30 mouse cellular contexts compared by ENCODE assay signal in genomic region chr9:13626480-13626879, GRCm38 (mm10).
DNase-seq lines count a peak whose midpoint lies in the region; ATAC-seq lines count a peak whose summit lies in the region.
"Had no signal": no experiment of that assay in that cellular context is flagged by ENCODE, and none has a peak within 500 bp of the region (broad histone marks: within the 10 kb centered on the region; RNA-seq: fewer than 3 reads in every experiment).

No protein-coding gene starts in this region.

- intact Hi-C loops in heart, postnatal 25 days (cut with DNase I) = no loop called here

- DNase-seq in heart, adult 11 months = peak; percentile 21
- DNase-seq in heart, postnatal 25 days (ENCODE audit: low spot score) = no peak
- no peak for DNase-seq in midbrain, embryonic 10.5 days (ENCODE audit: low spot score)
- no peak for DNase-seq in midbrain, embryonic 14.5 days
- DNase-seq in cerebellum, adult 9-11 months = no peak
- DNase-seq: adrenal gland, adult 8-10 months; cerebellum, adult 2 months; cerebellum, postnatal 25 days; gastrocnemius, postnatal 25 days; heart, adult 18-20 months; heart, postnatal 4 days; kidney, adult 11 months; kidney, postnatal 14 days; layer of hippocampus, adult 9-11 months; liver, embryonic 13.5 days; lung, adult 2 months; lung, postnatal 10 days; spleen, adult 18-20 months; thymus, postnatal 14 days had no signal

- H3K36me3 ChIP-seq in midbrain, embryonic 12.5 days = 0 out of 2 replicates have a peak, but pooled peaks cover under 1% of the 10 kb centered on the region
- peaks cover under 1% of the 10 kb centered on the region for H3K36me3 ChIP-seq in midbrain, embryonic 10.5 days
- H3K36me3 ChIP-seq in midbrain, embryonic 14.5 days (ENCODE audit: control insufficient read depth, insufficient read depth, low read length) = no peaks in the 10 kb centered on the region
- no peaks in the 10 kb centered on the region for H3K36me3 ChIP-seq in neural tube, embryonic 14.5 days (ENCODE audit: control insufficient read depth, insufficient read depth, low read length)
- H3K36me3 ChIP-seq: liver, embryonic 13.5 days had no signal

- ATAC-seq in midbrain, embryonic 12.5 days (ENCODE audit: low FRiP score, low read depth) = peak; percentile 54; the same call in 1 of the 2 replicates
- ATAC-seq in midbrain, embryonic 14.5 days (ENCODE audit: low FRiP score, low TSS enrichment) = no peak
- peak; percentile 44; the same call in 1 of the 2 replicates for ATAC-seq in neural tube, embryonic 14.5 days (ENCODE audit: low read depth)
- ATAC-seq: activated CD4-positive, CD25-positive, alpha-beta regulatory T cell, adult 4 months; inflammation-experienced regulatory T-cells, adult 6 months had no signal

- H3K4me2 ChIP-seq in midbrain, embryonic 12.5 days (replicated peaks) = no peak overlapping the region
- H3K4me2 ChIP-seq in midbrain, embryonic 14.5 days (ENCODE audit: low read length) = no peak overlapping the region
- H3K4me2 ChIP-seq in neural tube, embryonic 14.5 days (ENCODE audit: low read depth, low read length) = no peak overlapping the region
- H3K4me2 ChIP-seq: embryonic facial prominence, embryonic 15.5 days; heart, embryonic 11.5 days; limb, embryonic 15.5 days; liver, embryonic 13.5 days had no signal

- H3K9me3 ChIP-seq in midbrain, embryonic 12.5 days = no peaks in the 10 kb centered on the region
- no peaks in the 10 kb centered on the region for H3K9me3 ChIP-seq in midbrain, embryonic 10.5 days (replicated peaks)
- H3K9me3 ChIP-seq in midbrain, embryonic 14.5 days (ENCODE audit: control insufficient read depth, low read length) = no peaks in the 10 kb centered on the region
- no peaks in the 10 kb centered on the region for H3K9me3 ChIP-seq in neural tube, embryonic 14.5 days (ENCODE audit: control insufficient read depth, low read length)
- H3K9me3 ChIP-seq: embryonic facial prominence, embryonic 10.5 days; embryonic facial prominence, embryonic 15.5 days; limb, embryonic 10.5 days; limb, embryonic 15.5 days; liver, embryonic 13.5 days had no signal

- peaks cover 10% of the 10 kb centered on the region for H3K4me1 ChIP-seq in midbrain, embryonic 12.5 days
- H3K4me1 ChIP-seq in midbrain, embryonic 10.5 days = peaks cover 7% of the 10 kb centered on the region; the same call in 1 of the 2 replicates
- H3K4me1 ChIP-seq in midbrain, embryonic 14.5 days (ENCODE audit: control insufficient read depth, insufficient read depth, low read length) = peaks cover 8% of the 10 kb centered on the region; the same call in 1 of the 2 replicates
- H3K4me1 ChIP-seq in neural tube, embryonic 14.5 days (ENCODE audit: control insufficient read depth, insufficient read depth, low read length) = peaks cover 7% of the 10 kb centered on the region; the same call in 1 of the 2 replicates
- H3K4me1 ChIP-seq: embryonic facial prominence, embryonic 10.5 days; embryonic facial prominence, embryonic 15.5 days; limb, embryonic 10.5 days; limb, embryonic 15.5 days; liver, embryonic 13.5 days had no signal

- H3K27ac ChIP-seq in midbrain, embryonic 12.5 days (replicated peaks) = 0 out of 2 replicates have a peak overlapping the region, but pooled peaks have one; percentile 15
- no peak overlapping the region for H3K27ac ChIP-seq in midbrain, embryonic 10.5 days (replicated peaks)
- H3K27ac ChIP-seq in midbrain, embryonic 14.5 days (replicated peaks; ENCODE audit: low read depth, low read length) = peak overlapping the region; percentile 5; the same call in 1 of the 2 replicates
- H3K27ac ChIP-seq in neural tube, embryonic 14.5 days (ENCODE audit: low read depth, low read length) = no peak overlapping the region
- H3K27ac ChIP-seq: embryonic facial prominence, embryonic 10.5 days; embryonic facial prominence, embryonic 15.5 days; limb, embryonic 10.5 days; limb, embryonic 15.5 days; liver, embryonic 13.5 days; macrophage had no signal

- no peaks in the 10 kb centered on the region for H3K27me3 ChIP-seq in midbrain, embryonic 12.5 days
- no peaks in the 10 kb centered on the region for H3K27me3 ChIP-seq in midbrain, embryonic 10.5 days (ENCODE audit: low read depth, poor library complexity, severe bottlenecking)
- no peaks in the 10 kb centered on the region for H3K27me3 ChIP-seq in midbrain, embryonic 14.5 days (ENCODE audit: control insufficient read depth, insufficient read depth, low read length)
- H3K27me3 ChIP-seq in neural tube, embryonic 14.5 days (ENCODE audit: control insufficient read depth, insufficient read depth, low read length) = no peaks in the 10 kb centered on the region
- H3K27me3 ChIP-seq: CH12.LX; embryonic facial prominence, embryonic 15.5 days; limb, embryonic 15.5 days; liver, embryonic 13.5 days had no signal

- H3K9ac ChIP-seq in midbrain, embryonic 12.5 days (replicated peaks) = no peak overlapping the region
- H3K9ac ChIP-seq in midbrain, embryonic 14.5 days (replicated peaks; ENCODE audit: low read length) = no peak overlapping the region
- H3K9ac ChIP-seq in neural tube, embryonic 14.5 days (replicated peaks; ENCODE audit: low read depth, low read length) = no peak overlapping the region
- H3K9ac ChIP-seq: embryonic facial prominence, embryonic 15.5 days; limb, embryonic 15.5 days; liver, embryonic 13.5 days had no signal

- WGBS in midbrain, embryonic 12.5 days = 50% methylated on average over 3 of the region's 3 CpGs
- 66% methylated on average over 3 of the region's 3 CpGs for WGBS in midbrain, embryonic 10.5 days
- 30% methylated on average over 3 of the region's 3 CpGs for WGBS in midbrain, embryonic 14.5 days
- 21% methylated on average over 3 of the region's 3 CpGs for WGBS in neural tube, embryonic 14.5 days

- no peak overlapping the region for H3K4me3 ChIP-seq in midbrain, embryonic 12.5 days
- no peak overlapping the region for H3K4me3 ChIP-seq in midbrain, embryonic 10.5 days
- H3K4me3 ChIP-seq in midbrain, embryonic 14.5 days (replicated peaks; ENCODE audit: low read depth, low read length) = no peak overlapping the region
- no peak overlapping the region for H3K4me3 ChIP-seq in neural tube, embryonic 14.5 days (ENCODE audit: low read depth, low read length)
- H3K4me3 ChIP-seq: embryonic facial prominence, embryonic 10.5 days; embryonic facial prominence, embryonic 15.5 days; limb, embryonic 10.5 days; limb, embryonic 15.5 days; liver, embryonic 13.5 days had no signal

Comparison
In these comparisons a context has a peak if more than half of its experiments do, and no peak if none do; other contexts are left out.
1. H3K27ac ChIP-seq: peak in midbrain, embryonic 12.5 days (single experiment) and midbrain, embryonic 14.5 days (single experiment); none in midbrain, embryonic 10.5 days (single experiment) and neural tube, embryonic 14.5 days (single experiment).